Mouse (Mus musculus) bone marrow macrophage, adult 2 months (primary cell): ENCODE measurements around the gene Kif5a. TPM values are rescaled to one million over a fixed set of nuclear protein-coding genes. Genes with fewer than 3 reads are reported as not detected.
"Not testable (repeated sequence)": the region's sequence is repeated elsewhere in the genome, so short reads cannot be mapped to it uniquely, and the experiment has no call there.

ENCODE experiments used
- H3K27ac ChIP-seq: 2 replicates; pipeline ENCODE4 v1.5.1; 2012; ENCODE audit warnings: low read depth, low read length; ENCODE audit not compliant: insufficient read depth
- H3K4me1 ChIP-seq: 2 replicates; pipeline ENCODE4 v1.6.1; 2012; ENCODE audit warnings: low read length; ENCODE audit not compliant: control insufficient read depth, insufficient read depth
- H3K4me3 ChIP-seq: 2 replicates; pipeline ENCODE4 v1.5.1; 2012; ENCODE audit warnings: mild to moderate bottlenecking, low read length, moderate library complexity; ENCODE audit not compliant: insufficient read depth
- CTCF ChIP-seq: IDR thresholded peaks from 2 replicates; pipeline ENCODE4 v1.5.1; 2012; ENCODE audit warnings: low read depth, mild to moderate bottlenecking, low read length, moderate library complexity
- POLR2A ChIP-seq: IDR thresholded peaks from 2 replicates; pipeline ENCODE4 v1.6.1; 2012; ENCODE audit warnings: mild to moderate bottlenecking, low read depth, low read length, borderline replicate concordance
- polyA plus RNA-seq: library from polyadenylated mRNA; stranded (reverse); fragments of >200 nt; gene quantifications from 2 replicates; pipeline ENCODE4 v1.2.4, GENCODE M21; 2012; ENCODE audit not compliant: missing spikeins, insufficient read depth, insufficient read length

Kif5a gene
- polyA plus RNA-seq, 1 experiment: 2.3 TPM

- Histone ChIP-seq H3K4me3 (no peak overlapping the region), H3K4me1 (peaks cover 6% of the 10 kb centered on the region; the same call in 1 of the 2 replicates), H3K27ac (no peak overlapping the region)
- no peak for TF ChIP-seq CTCF
- no peak for TF ChIP-seq POLR2A
These were observed 66.8 kb downstream of the Kif5a start for GRCm38 (mm10) chr10:127196392-127196791.

- Histone ChIP-seq H3K4me1 (peaks cover 6% of the 10 kb centered on the region; the same call in 1 of the 2 replicates), H3K27ac (0 out of 2 replicates have a peak within 1 kb of the TSS, but pooled peaks have one; percentile 19), H3K4me3 (peak within 1 kb of the TSS; percentile 65)
- no peak for TF ChIP-seq POLR2A
- no peak for TF ChIP-seq CTCF
These were observed 67.6 kb downstream of the Kif5a start, which contains the start of gene Dtx3 for GRCm38 (mm10) chr10:127195328-127196129. Gene Dtx3 (minus strand): TSS chr10:127195728.

- TF ChIP-seq CTCF: no peak
- no peak for TF ChIP-seq POLR2A
These were observed 68.5 kb downstream of the Kif5a start for GRCm38 (mm10) chr10:127194428-127195327.

GRCm38 (mm10) chr10:127193011-127193410 is 70.1 kb downstream of the Kif5a start:
- Histone ChIP-seq H3K27ac (no peak overlapping the region), H3K4me3 (no peak overlapping the region), H3K4me1 (peaks cover 6% of the 10 kb centered on the region; the same call in 1 of the 2 replicates)
- no peak for TF ChIP-seq POLR2A
- TF ChIP-seq CTCF: no peak

More at GRCm38 (mm10) chr10:127194428-127195327, 68.5 kb downstream of the Kif5a start:
- peaks cover 6% of the 10 kb centered on the region; the same call in 1 of the 2 replicates for H3K4me1 ChIP-seq
- H3K27ac ChIP-seq: peak overlapping the region; percentile 19; the same call in 1 of the 2 replicates
- H3K4me3 ChIP-seq: peak overlapping the region; percentile 65

GRCm38 (mm10) chr10:127192057-127192328 is 71.2 kb downstream of the Kif5a start:
- not testable (repeated sequence) for H3K27ac ChIP-seq, H3K4me3 ChIP-seq, H3K4me1 ChIP-seq

- no peak overlapping the region for H3K27ac ChIP-seq
- no peak overlapping the region for H3K4me3 ChIP-seq
- H3K4me1 ChIP-seq: peaks cover 6% of the 10 kb centered on the region; the same call in 1 of the 2 replicates
- no peak for TF ChIP-seq POLR2A
- TF ChIP-seq CTCF: no peak
These were observed 71.7 kb downstream of the Kif5a start for GRCm38 (mm10) chr10:127191191-127192056.

GRCm38 (mm10) chr10:127190398-127191190 is 72.6 kb downstream of the Kif5a start:
- Histone ChIP-seq H3K27ac (no peak overlapping the region), H3K4me1 (peaks cover 3% of the 10 kb centered on the region; the same call in 1 of the 2 replicates), H3K4me3 (no peak overlapping the region)
- TF ChIP-seq CTCF (no peak), POLR2A (no peak)

- H3K4me1 ChIP-seq: peaks cover 2% of the 10 kb centered on the region; the same call in 1 of the 2 replicates
- H3K27ac ChIP-seq: no peak within 1 kb of the TSS
- TF ChIP-seq CTCF: no peak
- no peak for TF ChIP-seq POLR2A
- peak within 1 kb of the TSS; percentile 31 for H3K4me3 ChIP-seq
These were observed 73.3 kb downstream of the Kif5a start, which contains the start of gene Arhgef25 for GRCm38 (mm10) chr10:127189651-127190381. Gene Arhgef25 (minus strand): TSS chr10:127190083.
